Mouse (Mus musculus) hindbrain, embryonic 11.5 days (tissue): ENCODE measurements around the gene Mprip. TPM values are rescaled to one million over a fixed set of nuclear protein-coding genes. Genes with fewer than 3 reads are reported as not detected.

Experiments used
- polyA plus RNA-seq: library from polyadenylated mRNA; unstranded; fragments of >200 nt; fragmentation: Nextera tagmentation; extraction: Ambion mirVana; gene quantifications from 2 replicates; pipeline ENCODE4 v1.2.1, GENCODE M21; 2014

Mprip gene
- polyA plus RNA-seq, 1 experiment from 2014 or later: 49.7 TPM

Other genes starting within 250 kb of the Mprip start
- gene Jmjd4, start 211.3 kb upstream of the Mprip start, polyA plus RNA-seq: 12.2 and 13.0 TPM in 2 replicates
- 183 and 195 TPM in 2 replicates for gene Snap47, start 210.1 kb upstream of the Mprip start, polyA plus RNA-seq
- gene Zfp867, start 188.8 kb upstream of the Mprip start, polyA plus RNA-seq: 12.0 and 13.3 TPM in 2 replicates
- gene Zkscan17, start 134.6 kb upstream of the Mprip start, polyA plus RNA-seq: 17.1 and 17.9 TPM in 2 replicates
- 0.08 and 0.26 TPM in 2 replicates for gene Nlrp3, start 119.7 kb upstream of the Mprip start, polyA plus RNA-seq
- not detected in 2 replicates for gene Olfr222, start 85.1 kb upstream of the Mprip start, polyA plus RNA-seq
- not detected in 2 replicates for gene Olfr223, start 68.0 kb upstream of the Mprip start, polyA plus RNA-seq
- gene Pld6, start 126.3 kb downstream of the Mprip start, polyA plus RNA-seq: 0.31 and 0.47 TPM in 2 replicates
- 25.9 and 26.4 TPM in 2 replicates for gene Flcn, start 148.7 kb downstream of the Mprip start, polyA plus RNA-seq
- gene Nt5m, start 178.1 kb downstream of the Mprip start, polyA plus RNA-seq: 37.8 and 42.6 TPM in 2 replicates
- 246 and 254 TPM in 2 replicates for gene Cops3, start 178.5 kb downstream of the Mprip start, polyA plus RNA-seq